Mouse (Mus musculus): Measurements from ENCODE around the gene Mical2. TPM values are rescaled to one million over a fixed set of nuclear protein-coding genes. Genes with fewer than 3 reads are reported as not detected.
A peak's percentile ranks its signal among the peaks of the same experiment; 100 is the strongest.

Mical2 gene
- total RNA-seq, 2 experiments from 2014 or later: 300 to 329 TPM

- intact Hi-C loops (cut with DNase I): no loop called here
- no peak for DNase-seq (ENCODE audit: extremely low spot score in 1 of 2, low spot score in 2 of 2)
Measured at GRCm38 (mm10) chr7:112295426-112296221, 70.0 kb downstream of the Mical2 start.

- peak in 1 of 2 experiments; percentile 64 for DNase-seq (ENCODE audit: extremely low spot score in 1 of 2, low spot score in 2 of 2)
- intact Hi-C loops (cut with DNase I): no loop called here
Measured at GRCm38 (mm10) chr7:112298032-112298431, 72.4 kb downstream of the Mical2 start.

GRCm38 (mm10) chr7:112298871-112299422 lies 73.3 kb downstream of the Mical2 start:
- DNase-seq (ENCODE audit: extremely low spot score in 1 of 2, low spot score in 2 of 2): no peak
- intact Hi-C loops (cut with DNase I): no loop called here

- no peak for DNase-seq (ENCODE audit: extremely low spot score in 1 of 2, low spot score in 2 of 2)
- intact Hi-C loops (cut with DNase I): no loop called here
Measured at GRCm38 (mm10) chr7:112299521-112300096, 74.0 kb downstream of the Mical2 start.

- DNase-seq (ENCODE audit: extremely low spot score in 1 of 2, low spot score in 2 of 2): no peak
- intact Hi-C loops (cut with DNase I): no loop called here
Measured at GRCm38 (mm10) chr7:112300141-112300540, 74.5 kb downstream of the Mical2 start.

GRCm38 (mm10) chr7:112301052-112301451 lies 75.4 kb downstream of the Mical2 start:
- intact Hi-C loops (cut with DNase I): no loop called here
- DNase-seq (ENCODE audit: extremely low spot score in 1 of 2, low spot score in 2 of 2): no peak

GRCm38 (mm10) chr7:112304382-112304781 lies 78.7 kb downstream of the Mical2 start:
- DNase-seq (ENCODE audit: extremely low spot score in 1 of 2, low spot score in 2 of 2): no peak
- intact Hi-C loops (cut with DNase I): no loop called here

- intact Hi-C loops (cut with DNase I): no loop called here
- DNase-seq (ENCODE audit: extremely low spot score in 1 of 2, low spot score in 2 of 2): peak in 1 of 2 experiments; percentile 55
Measured at GRCm38 (mm10) chr7:112309289-112310016, 83.8 kb downstream of the Mical2 start.

GRCm38 (mm10) chr7:112310017-112310360 lies 84.3 kb downstream of the Mical2 start:
- DNase-seq (ENCODE audit: extremely low spot score in 1 of 2, low spot score in 2 of 2): no peak
- intact Hi-C loops (cut with DNase I): no loop called here

GRCm38 (mm10) chr7:112313211-112313610 lies 87.6 kb downstream of the Mical2 start:
- no peak for DNase-seq (ENCODE audit: extremely low spot score in 1 of 2, low spot score in 2 of 2)
- intact Hi-C loops (cut with DNase I): no loop called here

- peak in 1 of 2 experiments; percentile 16 for DNase-seq (ENCODE audit: extremely low spot score in 1 of 2, low spot score in 2 of 2)
- intact Hi-C loops (cut with DNase I): no loop called here
Measured at GRCm38 (mm10) chr7:112313670-112314069, 88.0 kb downstream of the Mical2 start.

GRCm38 (mm10) chr7:112316239-112316638 lies 90.6 kb downstream of the Mical2 start:
- intact Hi-C loops (cut with DNase I): loop anchor here (5.0 kb wide), 1 partner anchor 74 kb away; no protein-coding TSS in a partner anchor

GRCm38 (mm10) chr7:112317491-112317890 lies 91.8 kb downstream of the Mical2 start:
- intact Hi-C loops (cut with DNase I): loop anchor here (5.0 kb wide), 1 partner anchor 75 kb away; no protein-coding TSS in a partner anchor
- DNase-seq (ENCODE audit: extremely low spot score in 1 of 2, low spot score in 2 of 2): no peak

More at GRCm38 (mm10) chr7:112316239-112316638, 90.6 kb downstream of the Mical2 start:
- peak; percentile 42 to 55 for DNase-seq (ENCODE audit: extremely low spot score in 1 of 2, low spot score in 2 of 2)

- no peak for DNase-seq (ENCODE audit: extremely low spot score in 1 of 2, low spot score in 2 of 2)
- intact Hi-C loops (cut with DNase I): loop anchor here (5.0 kb wide), 1 partner anchor 76 kb away; no protein-coding TSS in a partner anchor
Measured at GRCm38 (mm10) chr7:112318306-112318705, 92.7 kb downstream of the Mical2 start.

GRCm38 (mm10) chr7:112319419-112319818 lies 93.8 kb downstream of the Mical2 start:
- intact Hi-C loops (cut with DNase I): loop anchor here (5.0 kb wide), 1 partner anchor 77 kb away; no protein-coding TSS in a partner anchor
- DNase-seq (ENCODE audit: extremely low spot score in 1 of 2, low spot score in 2 of 2): peak in 1 of 2 experiments; percentile 53

- DNase-seq (ENCODE audit: extremely low spot score in 1 of 2, low spot score in 2 of 2): no peak
- intact Hi-C loops (cut with DNase I): no loop called here
Measured at GRCm38 (mm10) chr7:112320052-112320730, 94.5 kb downstream of the Mical2 start.

- no peak for DNase-seq (ENCODE audit: extremely low spot score in 1 of 2, low spot score in 2 of 2)
- intact Hi-C loops (cut with DNase I): no loop called here
Measured at GRCm38 (mm10) chr7:112321798-112322794, 96.4 kb downstream of the Mical2 start.

All from left cerebral cortex, postnatal 10 days (tissue).